Mouse (Mus musculus) c-Kit-positive CD71-positive TER-119-positive erythroid progenitor cells, embryonic 14.5 days (primary cell): ENCODE data around the gene Asb13.

Experiments
- DNase-seq: peaks from one replicate; pipeline ENCODE4 v3.0.0-alpha.2; 2013; ENCODE audit warnings: low spot score

Gene Asb13

GRCm38 (mm10) chr13:3633895-3634811 lies at the start of gene Asb13:
TSS of gene Asb13 (plus strand) at chr13:3634032.
- DNase-seq: peak; percentile 69

DNA sequence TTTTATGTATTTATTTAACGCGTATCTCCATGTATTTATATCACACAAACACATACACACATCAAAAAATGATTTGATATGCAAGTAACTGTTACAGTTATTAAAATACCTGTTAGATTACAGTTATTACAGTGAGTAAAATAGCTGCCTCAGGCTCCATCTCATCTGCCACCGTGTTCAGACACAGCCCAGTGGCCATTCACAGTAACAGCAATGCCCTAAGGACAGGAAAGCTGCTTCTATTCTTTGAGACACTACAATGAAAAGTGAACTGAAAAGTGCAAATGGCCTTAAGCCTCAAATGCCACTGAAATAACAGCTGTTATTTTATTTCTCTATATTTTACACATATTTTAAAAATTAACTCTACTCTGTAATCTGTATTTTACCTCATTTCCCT lies 43.0 kb upstream of the Asb13 start:
- DNase-seq: no peak

DNA sequence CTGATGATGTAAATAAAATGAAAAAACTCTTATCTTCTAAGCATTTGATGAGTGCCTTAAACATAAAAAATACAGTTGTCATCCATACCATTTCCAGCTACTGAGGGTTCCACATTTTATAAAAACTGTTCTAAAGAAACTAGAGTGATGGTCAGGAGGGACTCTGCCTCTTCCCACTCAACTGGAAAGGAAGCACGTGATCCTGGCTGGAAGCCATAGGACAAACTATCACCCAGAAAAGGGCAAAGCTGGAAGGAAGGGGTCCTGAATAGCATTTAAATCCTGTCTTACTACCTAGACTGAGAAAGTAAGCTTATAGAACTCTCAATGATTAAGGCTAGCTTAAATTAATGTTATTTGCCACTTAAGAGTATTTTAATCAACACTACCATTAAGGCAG lies 39.5 kb upstream of the Asb13 start:
- DNase-seq: no peak

GRCm38 (mm10) chr13:3596232-3596631 lies 37.6 kb upstream of the Asb13 start:
- DNase-seq: no peak

DNA sequence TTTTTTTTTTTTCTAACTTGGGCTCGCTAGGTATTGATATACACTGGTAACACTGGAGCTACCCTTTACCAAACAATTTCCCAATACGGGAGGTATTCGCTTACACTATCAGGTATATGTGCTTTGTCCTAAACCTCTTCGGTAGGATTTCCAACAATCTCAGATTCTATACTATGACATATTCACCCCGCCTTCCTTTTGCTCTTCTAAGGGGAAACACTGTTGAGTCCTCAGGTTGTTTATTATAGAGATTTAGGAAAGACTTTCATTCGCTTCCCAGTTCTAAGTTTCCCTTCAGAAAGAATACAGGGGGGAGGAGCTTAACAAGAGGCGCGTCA lies 24.1 kb upstream of the Asb13 start:
- DNase-seq: no peak

DNA sequence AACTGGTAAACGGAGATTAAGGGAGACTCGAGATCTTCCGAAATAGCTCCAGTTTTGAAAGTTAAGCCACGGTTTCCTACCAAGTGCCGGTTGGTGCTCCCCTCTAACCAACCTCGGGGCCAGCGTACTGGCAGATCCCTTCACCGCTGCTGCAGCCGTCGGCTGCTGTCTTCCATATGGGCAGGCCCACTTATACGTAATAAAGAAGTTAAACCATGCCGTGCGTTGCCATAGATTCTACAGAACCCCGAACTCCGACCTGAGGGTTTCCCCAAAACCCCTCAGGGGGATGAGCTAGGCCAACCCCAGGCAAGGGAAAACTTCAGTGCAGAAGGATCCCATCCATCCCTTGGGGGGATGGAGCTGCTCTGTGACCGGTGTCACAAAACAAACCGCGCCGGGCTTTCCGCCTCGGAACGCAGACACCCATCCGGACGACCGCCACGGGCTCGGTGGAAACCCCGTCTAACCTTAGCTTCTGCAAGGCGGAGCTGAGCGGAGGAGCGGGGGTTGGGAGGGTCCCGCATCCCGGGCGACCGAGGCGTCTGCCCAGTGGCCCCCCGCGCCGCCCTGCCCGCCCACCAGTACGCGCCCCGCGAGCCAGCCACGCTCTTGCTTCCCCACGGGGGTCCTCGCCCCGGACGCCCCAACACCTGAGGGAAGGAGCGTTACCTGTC lies 23.6 kb upstream of the Asb13 start:
- DNase-seq: peak; percentile 62

- peak; percentile 97 for DNase-seq
Observed at GRCm38 (mm10) chr13:3610795-3611438, 22.9 kb upstream of the Asb13 start, which contains the start of gene Fam208b. TSS of gene Fam208b (minus strand) at chr13:3611108.

DNA sequence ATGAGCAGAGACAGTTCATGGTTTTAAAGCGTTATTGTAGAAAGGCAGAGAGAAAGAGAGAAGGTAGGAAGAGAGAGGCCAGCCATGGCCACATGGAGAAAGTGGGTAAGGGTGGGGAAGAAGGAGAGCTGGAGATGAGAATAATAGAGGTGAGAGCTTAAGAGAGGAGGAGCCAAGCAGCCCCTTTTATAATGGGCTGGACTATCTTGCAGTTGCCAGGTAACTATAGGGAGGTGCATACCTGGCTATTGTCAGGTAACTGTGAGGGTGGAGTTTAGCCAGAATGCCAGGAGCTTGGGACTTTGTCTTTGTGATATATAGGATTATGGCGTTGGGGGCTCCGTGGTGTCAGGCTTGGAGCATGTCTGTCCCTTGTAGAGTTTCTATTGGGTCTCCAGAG lies 6.7 kb upstream of the Asb13 start:
- no peak for DNase-seq

DNA sequence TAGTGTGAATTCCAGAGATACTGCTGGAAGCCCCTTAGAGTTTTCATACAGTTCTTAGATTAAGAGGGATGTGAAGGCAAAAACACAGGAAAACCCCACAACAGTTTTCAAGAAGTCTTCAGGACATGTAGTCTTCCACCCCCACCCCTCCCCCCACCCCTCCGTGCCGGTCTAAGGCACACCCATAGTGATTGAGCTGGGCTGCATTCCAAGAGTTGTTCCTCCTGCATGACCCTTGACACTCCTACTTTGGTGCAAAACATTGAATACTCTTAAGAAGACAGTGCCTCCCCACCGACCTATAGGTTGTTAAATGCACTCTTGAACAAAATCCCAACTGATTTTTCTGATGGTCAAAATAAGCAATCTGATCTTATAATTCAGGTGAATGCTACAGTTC lies 5.7 kb upstream of the Asb13 start:
- DNase-seq: no peak

DNA sequence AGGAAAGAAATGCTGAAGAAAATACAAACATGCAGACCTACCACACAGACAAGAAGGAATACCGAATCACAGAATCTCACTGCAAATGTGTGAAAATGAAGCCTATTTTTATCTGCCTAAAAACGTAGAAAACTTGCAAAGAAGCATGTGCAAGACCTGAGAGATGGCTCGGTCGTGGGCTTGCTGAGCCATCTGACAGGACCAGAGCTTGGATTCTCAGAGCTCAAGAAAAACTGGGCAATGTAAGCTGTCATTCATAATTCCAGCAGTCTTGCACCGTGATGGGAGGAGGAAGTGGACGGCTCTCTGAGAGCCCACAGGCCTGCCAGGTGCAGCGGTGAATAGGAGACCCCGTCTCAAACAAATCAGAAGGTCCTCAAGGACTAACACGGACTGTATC lies 1.3 kb upstream of the Asb13 start:
- no peak for DNase-seq

DNA sequence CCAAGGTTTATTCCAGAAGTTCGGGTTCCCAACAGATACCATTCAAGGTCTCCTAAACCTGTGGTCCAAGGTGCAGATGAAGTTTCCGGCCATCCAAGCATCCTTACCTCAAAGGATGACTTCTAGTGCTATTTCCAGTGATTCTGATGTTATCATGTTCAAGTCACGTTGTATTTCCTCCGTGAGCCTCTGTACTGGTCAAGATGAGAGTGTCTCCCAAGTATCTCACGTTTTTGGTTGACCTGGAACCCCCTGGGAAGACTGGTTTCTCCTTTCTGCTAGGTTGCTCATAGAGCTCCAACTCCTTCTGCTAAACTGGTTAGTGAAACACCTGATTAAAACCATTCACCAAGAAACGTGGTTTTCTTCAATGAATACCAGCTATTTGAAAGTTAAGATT lies 701 bp upstream of the Asb13 start:
- no peak for DNase-seq

GRCm38 (mm10) chr13:3635076-3635475 lies 1.2 kb downstream of the Asb13 start:
- no peak for DNase-seq

DNA sequence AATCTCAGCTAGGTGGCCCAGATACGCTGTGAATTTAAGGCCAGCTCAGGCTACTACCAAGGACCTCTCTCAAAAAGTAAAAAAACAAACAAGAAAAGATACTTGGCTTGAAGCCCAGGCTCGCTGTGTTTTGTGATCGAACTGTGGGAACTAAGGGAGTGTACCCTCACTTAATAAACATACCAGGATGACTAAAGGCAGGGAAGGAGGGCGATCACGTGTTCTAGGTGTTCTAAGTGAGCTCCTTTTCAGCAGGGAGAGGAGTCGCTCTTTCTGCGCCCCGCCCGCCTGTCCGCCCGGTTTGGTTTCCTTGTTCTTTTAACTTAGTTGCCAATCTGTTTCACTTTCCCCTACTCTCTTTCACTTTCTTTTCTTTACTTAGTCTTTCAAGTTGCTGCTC lies 3.0 kb downstream of the Asb13 start:
- DNase-seq: no peak

- DNase-seq: no peak
Observed at GRCm38 (mm10) chr13:3642049-3642448, 8.2 kb downstream of the Asb13 start.

GRCm38 (mm10) chr13:3642538-3642937 lies 8.7 kb downstream of the Asb13 start:
- no peak for DNase-seq

DNA sequence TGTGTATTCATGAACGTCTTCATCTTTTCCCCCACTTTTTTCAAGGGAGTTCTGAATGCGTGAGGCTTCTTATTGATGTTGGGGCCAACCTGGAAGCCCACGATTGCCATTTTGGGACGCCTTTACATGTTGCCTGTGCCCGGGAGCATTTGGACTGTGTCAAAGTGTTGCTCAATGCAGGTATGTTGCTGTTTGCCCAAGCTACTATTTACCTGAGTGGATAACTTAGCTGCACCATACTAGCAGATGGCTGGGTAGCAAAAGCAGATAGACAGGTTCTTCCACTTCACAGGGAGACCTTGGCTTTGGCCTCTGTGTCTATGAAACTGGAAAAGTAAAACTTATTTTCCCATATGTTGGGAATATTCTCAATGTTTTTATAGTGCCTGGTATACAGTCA lies 11.0 kb downstream of the Asb13 start:
- no peak for DNase-seq

DNA sequence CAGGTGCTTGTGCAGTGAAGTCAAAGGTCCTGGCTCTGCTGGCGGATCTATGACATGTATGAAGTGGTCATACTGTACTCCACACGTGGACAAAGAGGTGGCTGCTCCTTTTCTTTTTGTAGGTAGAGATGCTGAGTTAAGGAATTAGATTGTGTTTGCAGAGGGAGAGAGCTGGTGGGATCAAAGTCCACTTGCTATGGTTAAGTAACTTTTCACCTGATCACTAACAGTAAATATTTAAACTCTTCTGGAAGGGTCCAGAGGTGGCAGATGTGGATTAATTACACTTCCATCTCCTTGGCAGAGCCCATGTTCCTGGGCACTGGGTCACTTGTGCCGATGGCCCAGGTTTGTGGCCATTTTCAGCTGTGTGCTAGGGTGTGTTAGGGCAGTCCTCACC lies 12.1 kb downstream of the Asb13 start:
- DNase-seq: no peak

DNA sequence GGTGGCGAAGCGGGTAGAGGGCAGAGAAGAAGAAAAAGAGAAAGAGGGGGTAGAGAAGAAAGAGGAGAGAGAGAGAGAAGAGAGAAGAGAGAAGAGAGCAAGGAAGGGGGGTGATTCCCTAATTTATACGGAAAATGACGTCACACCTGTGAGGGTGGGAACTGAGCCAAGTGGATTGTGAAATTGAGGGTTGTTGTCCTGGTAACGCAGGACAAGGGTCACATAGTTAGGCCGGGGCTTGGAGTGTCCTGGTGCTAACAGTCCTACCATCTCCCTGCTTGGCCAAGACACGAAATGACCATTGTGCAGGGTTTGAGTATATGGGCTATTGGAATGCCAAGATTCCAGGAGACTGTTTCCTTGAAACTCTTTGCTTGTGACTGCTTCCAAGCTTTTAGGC lies 12.7 kb downstream of the Asb13 start:
- DNase-seq: no peak

- no peak for DNase-seq
Observed at GRCm38 (mm10) chr13:3650569-3650968, 16.7 kb downstream of the Asb13 start.

DNA sequence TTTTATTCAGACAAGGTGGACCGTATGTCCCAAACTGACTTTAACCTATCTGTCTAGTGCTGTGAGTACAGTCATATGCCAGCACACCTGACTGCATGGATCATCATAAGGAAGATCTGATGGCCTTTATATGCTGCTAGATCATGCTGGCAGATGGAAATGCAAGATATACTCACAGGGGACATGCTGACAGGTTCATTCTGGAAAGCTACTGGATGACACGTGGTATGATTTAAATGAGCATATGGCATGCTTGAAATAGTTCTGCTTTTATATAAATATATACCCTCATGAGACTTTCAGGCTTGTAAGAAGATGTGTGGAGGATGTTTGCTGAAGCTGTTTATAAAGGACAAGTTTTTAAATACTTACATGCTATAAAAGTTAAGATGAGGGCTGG lies 20.6 kb downstream of the Asb13 start:
- DNase-seq: no peak

- DNase-seq: no peak
Observed at GRCm38 (mm10) chr13:3659163-3660160, 25.6 kb downstream of the Asb13 start.

DNA sequence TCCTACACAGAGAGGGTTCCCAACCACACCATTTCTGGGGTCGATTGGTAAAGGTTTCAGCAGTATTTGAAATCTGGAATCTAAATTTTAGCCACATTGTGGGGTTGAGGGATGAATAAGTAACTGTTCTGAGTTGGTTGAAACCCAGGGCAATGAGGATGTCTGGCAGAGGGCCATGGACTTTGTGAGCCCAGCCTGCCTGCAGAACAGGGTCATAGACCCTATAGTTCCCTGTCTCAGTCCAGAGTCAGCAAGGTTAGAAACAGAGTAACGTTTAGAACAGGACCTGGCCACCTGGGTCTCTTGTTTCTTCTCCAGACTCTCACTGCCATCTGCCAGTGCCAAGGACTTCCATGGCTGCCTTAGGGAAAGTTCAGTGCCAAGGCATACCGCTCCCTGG lies 30.4 kb downstream of the Asb13 start:
- no peak for DNase-seq
